Comparison of ENCODE assay signal across 10 mouse cellular contexts in genomic region chr4:104894004-104894734, GRCm38 (mm10). TPM values are rescaled to one million over a fixed set of nuclear protein-coding genes. Genes with fewer than 3 reads are reported as not detected.
A peak's percentile ranks its signal among the peaks of the same experiment; 100 is the strongest.
DNase-seq lines count a peak whose midpoint lies in the region; ATAC-seq and TF ChIP-seq lines count a peak whose summit lies in the region.
"Had no signal": no experiment of that assay in that cellular context is flagged by ENCODE, and none has a peak within 500 bp of the region (broad histone marks: within the 10 kb centered on the region; RNA-seq: fewer than 3 reads in every experiment).

No protein-coding gene starts in this region.

- intact Hi-C loops in left cerebral cortex, postnatal 36 days (cut with DNase I), result loop anchor here (5.0 to 10.0 kb wide), 4 partner anchors 167 to 527 kb away; no protein-coding TSS in a partner anchor

- no peaks in the 10 kb centered on the region for H3K9me3 ChIP-seq in embryonic facial prominence, embryonic 14.5 days (ENCODE audit: control insufficient read depth, low read length)
- no peaks in the 10 kb centered on the region for H3K9me3 ChIP-seq in hindbrain, embryonic 16.5 days (ENCODE audit: control insufficient read depth, low read length)
- H3K9me3 ChIP-seq: limb, embryonic 15.5 days; stomach, embryonic 15.5 days had no signal

- no peak overlapping the region for H3K4me3 ChIP-seq in bone marrow, adult 2 months (replicated peaks; ENCODE audit: control insufficient read depth, low read depth, low read length)
- H3K4me3 ChIP-seq in embryonic facial prominence, embryonic 14.5 days (ENCODE audit: low read depth, low read length), result no peak overlapping the region
- no peak overlapping the region for H3K4me3 ChIP-seq in hindbrain, embryonic 16.5 days (ENCODE audit: low read length)
- H3K4me3 ChIP-seq: limb, embryonic 15.5 days; stomach, embryonic 15.5 days had no signal

- WGBS in bone marrow, adult 2 months, result 55% methylated on average over 13 of the region's 13 CpGs
- WGBS in embryonic facial prominence, embryonic 14.5 days, result 51% methylated on average over 13 of the region's 13 CpGs
- WGBS in hindbrain, embryonic 16.5 days, result 57% methylated on average over 13 of the region's 13 CpGs

- no peaks in the 10 kb centered on the region for H3K4me1 ChIP-seq in bone marrow, adult 2 months (ENCODE audit: control insufficient read depth, insufficient read depth, low read length)
- peaks cover 3% of the 10 kb centered on the region; the same call in 1 of the 2 replicates for H3K4me1 ChIP-seq in embryonic facial prominence, embryonic 14.5 days (ENCODE audit: control insufficient read depth, insufficient read depth, low read length)
- peaks cover 4% of the 10 kb centered on the region for H3K4me1 ChIP-seq in hindbrain, embryonic 16.5 days (ENCODE audit: control insufficient read depth, insufficient read depth, low read depth, low read length)
- H3K4me1 ChIP-seq: stomach, embryonic 15.5 days had no signal

- H3K27ac ChIP-seq in bone marrow, adult 2 months (ENCODE audit: control insufficient read depth, insufficient read depth, low read depth, low read length, poor library complexity), result no peak overlapping the region
- H3K27ac ChIP-seq in embryonic facial prominence, embryonic 14.5 days (replicated peaks; ENCODE audit: low read depth, low read length), result no peak overlapping the region
- H3K27ac ChIP-seq in hindbrain, embryonic 16.5 days (ENCODE audit: low read depth, low read length), result no peak overlapping the region
- H3K27ac ChIP-seq: limb, embryonic 15.5 days; stomach, embryonic 15.5 days had no signal

- DNase-seq in CD4-positive, CD25-positive, alpha-beta regulatory T cell, adult 2 months (ENCODE audit: low read depth, low spot score), result peak; percentile 39
- peak; percentile 66 for DNase-seq in 3T3-L1 (ENCODE audit: low read depth, low spot score)
- peak; percentile 59 for DNase-seq in embryonic facial prominence, embryonic 14.5 days (ENCODE audit: low spot score)
- peak; percentile 65 to 68 for DNase-seq in left cerebral cortex, postnatal 36 days (ENCODE audit: low spot score in 2 of 2)
- peak; percentile 69 for DNase-seq in retina, postnatal 1 day

- no peak for TF ChIP-seq POLR2A in bone marrow, adult 2 months (IDR thresholded peaks at IDR 0.05; ENCODE audit: borderline replicate concordance, control insufficient read depth, low read depth, low read length)

- H3K9ac ChIP-seq in embryonic facial prominence, embryonic 14.5 days (ENCODE audit: low read depth, low read length), result no peak overlapping the region
- H3K9ac ChIP-seq in hindbrain, embryonic 16.5 days (ENCODE audit: low read depth, low read length), result no peak overlapping the region
- H3K9ac ChIP-seq: limb, embryonic 15.5 days; stomach, embryonic 15.5 days had no signal

- no peaks in the 10 kb centered on the region for H3K36me3 ChIP-seq in embryonic facial prominence, embryonic 14.5 days (ENCODE audit: control insufficient read depth, insufficient read depth, low read length)
- H3K36me3 ChIP-seq in hindbrain, embryonic 16.5 days (ENCODE audit: control insufficient read depth, insufficient read depth, low read length), result no peaks in the 10 kb centered on the region
- H3K36me3 ChIP-seq: limb, embryonic 15.5 days; stomach, embryonic 15.5 days had no signal

- TF ChIP-seq CTCF in bone marrow, adult 2 months (IDR thresholded peaks at IDR 0.05; ENCODE audit: control insufficient read depth, insufficient read depth, low read length), result peak; percentile 56

- H3K4me2 ChIP-seq in embryonic facial prominence, embryonic 14.5 days (ENCODE audit: low read depth, low read length), result no peak overlapping the region
- no peak overlapping the region for H3K4me2 ChIP-seq in hindbrain, embryonic 16.5 days (ENCODE audit: low read length)
- H3K4me2 ChIP-seq: limb, embryonic 15.5 days; stomach, embryonic 15.5 days had no signal

- no peak for ATAC-seq in CD4-positive, CD25-positive, alpha-beta regulatory T cell, adult 4 months
- no peak for ATAC-seq in embryonic facial prominence, embryonic 14.5 days (ENCODE audit: low read depth)
- ATAC-seq in hindbrain, embryonic 16.5 days, result 0 out of 2 replicates have a peak, but pooled peaks have one; percentile 60

- H3K27me3 ChIP-seq in embryonic facial prominence, embryonic 14.5 days (replicated peaks; ENCODE audit: control insufficient read depth, insufficient read depth, low read length), result no peaks in the 10 kb centered on the region
- no peaks in the 10 kb centered on the region for H3K27me3 ChIP-seq in hindbrain, embryonic 16.5 days (replicated peaks; ENCODE audit: control insufficient read depth, insufficient read depth, low read length)
- H3K27me3 ChIP-seq: stomach, embryonic 15.5 days had no signal

RNA-seq across cellular contexts. Expression of gene C8a, which starts 18.0 kb away (rescaled TPM):
- polyA plus RNA-seq in CD4-positive, CD25-positive, alpha-beta regulatory T cell, adult 4 months (2017; shearing (Covaris generic)), result not detected
- 2.1 and 4.6 TPM in 2 replicates for polyA plus RNA-seq in bone marrow, adult 2 months (2011; ENCODE audit: insufficient read depth, insufficient read length, low replicate concordance, missing spikeins)
- not detected in 2 replicates for polyA plus RNA-seq in embryonic facial prominence, embryonic 14.5 days (2014; fragmentation: Nextera tagmentation; extraction: Ambion mirVana)
- polyA plus RNA-seq in hindbrain, embryonic 16.5 days (2015; fragmentation: Nextera tagmentation; extraction: Ambion mirVana), result not detected in 2 replicates
- not detected for total RNA-seq in left cerebral cortex, postnatal 36 days (2021)

RNA-seq across cellular contexts. Expression of gene Fyb2, which starts 19.1 kb away (rescaled TPM):
- polyA plus RNA-seq in CD4-positive, CD25-positive, alpha-beta regulatory T cell, adult 4 months (2017; shearing (Covaris generic)), result not detected
- not detected in 2 replicates for polyA plus RNA-seq in bone marrow, adult 2 months (2011; ENCODE audit: insufficient read depth, insufficient read length, low replicate concordance, missing spikeins)
- polyA plus RNA-seq in embryonic facial prominence, embryonic 14.5 days (2014; fragmentation: Nextera tagmentation; extraction: Ambion mirVana), result 0.28 and 0.38 TPM in 2 replicates
- polyA plus RNA-seq in hindbrain, embryonic 16.5 days (2015; fragmentation: Nextera tagmentation; extraction: Ambion mirVana), result 0.11 and 0.16 TPM in 2 replicates
- total RNA-seq in left cerebral cortex, postnatal 36 days (2021), result 1 to 10 TPM; 1.3 to 1.9 TPM

RNA-seq across cellular contexts. Expression of gene Gm17662, which starts 37.0 kb away (rescaled TPM):
- not detected for polyA plus RNA-seq in CD4-positive, CD25-positive, alpha-beta regulatory T cell, adult 4 months (2017; shearing (Covaris generic))
- not detected in 2 replicates for polyA plus RNA-seq in bone marrow, adult 2 months (2011; ENCODE audit: insufficient read depth, insufficient read length, low replicate concordance, missing spikeins)
- not detected in 2 replicates for polyA plus RNA-seq in embryonic facial prominence, embryonic 14.5 days (2014; fragmentation: Nextera tagmentation; extraction: Ambion mirVana)
- not detected in 2 replicates for polyA plus RNA-seq in hindbrain, embryonic 16.5 days (2015; fragmentation: Nextera tagmentation; extraction: Ambion mirVana)
- total RNA-seq in left cerebral cortex, postnatal 36 days (2021), result not detected
- polyA plus RNA-seq: limb, embryonic 15.5 days; stomach, embryonic 15.5 days had no signal
